Mouse (Mus musculus) frontal cortex, postnatal 36 days (tissue): ENCODE results near the gene Dock10.

Experiments
- DNase-seq, 2 experiments: peaks; one replicate each; pipeline ENCODE4 v3.0.0; 2022; ENCODE audit warnings: low spot score in 2 of 2

Dock10 gene

DNA sequence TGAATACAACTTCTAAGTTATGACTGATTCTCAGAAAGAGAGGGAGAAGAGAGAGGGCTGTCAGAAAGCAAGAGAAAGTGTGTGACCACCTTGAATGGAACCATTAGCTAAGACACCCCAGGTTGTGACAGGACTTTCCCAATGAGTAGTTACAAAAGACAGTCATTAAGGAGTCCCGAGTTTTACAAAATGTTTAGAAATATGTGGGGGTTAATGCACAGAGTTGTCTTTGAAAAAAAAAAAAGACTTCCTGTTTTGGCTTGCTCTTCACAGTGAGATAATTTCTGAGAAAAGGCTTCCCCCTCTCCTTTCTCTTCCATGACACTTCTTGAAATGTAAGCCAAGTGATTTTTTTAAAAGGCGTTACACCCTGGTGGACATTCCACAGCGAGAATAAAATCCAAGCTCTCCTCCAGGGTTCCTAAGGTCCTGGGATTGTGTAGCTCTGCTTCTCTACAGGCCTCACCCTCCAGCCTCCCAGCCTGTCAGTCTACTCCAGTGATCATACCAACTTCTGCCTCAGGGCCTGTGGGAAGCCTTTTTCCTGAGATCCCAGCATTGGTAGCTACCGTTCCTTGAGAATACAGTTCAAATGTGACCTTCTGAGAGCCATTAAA, 144.8 kb downstream of the Dock10 start:
- no peak for DNase-seq

DNA sequence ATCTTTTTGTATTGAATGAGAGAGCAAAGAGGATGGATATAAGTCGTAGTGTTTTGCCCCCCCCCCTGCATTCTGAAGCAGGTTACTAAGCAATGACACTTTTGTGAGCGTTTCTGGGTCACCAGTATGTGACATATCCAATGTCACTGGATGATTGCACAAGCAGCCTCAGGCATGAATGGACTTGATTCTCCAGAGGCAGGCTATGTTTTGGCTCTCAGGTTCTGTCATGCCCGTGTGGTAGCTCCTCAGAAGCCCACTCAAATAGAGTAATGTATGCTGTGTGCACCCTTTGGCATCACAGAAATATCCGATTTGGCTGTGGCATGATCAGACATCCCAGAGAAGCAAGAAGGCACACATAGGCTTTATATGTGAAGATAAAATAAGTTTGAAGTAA, 150.8 kb downstream of the Dock10 start:
- no peak for DNase-seq

DNA sequence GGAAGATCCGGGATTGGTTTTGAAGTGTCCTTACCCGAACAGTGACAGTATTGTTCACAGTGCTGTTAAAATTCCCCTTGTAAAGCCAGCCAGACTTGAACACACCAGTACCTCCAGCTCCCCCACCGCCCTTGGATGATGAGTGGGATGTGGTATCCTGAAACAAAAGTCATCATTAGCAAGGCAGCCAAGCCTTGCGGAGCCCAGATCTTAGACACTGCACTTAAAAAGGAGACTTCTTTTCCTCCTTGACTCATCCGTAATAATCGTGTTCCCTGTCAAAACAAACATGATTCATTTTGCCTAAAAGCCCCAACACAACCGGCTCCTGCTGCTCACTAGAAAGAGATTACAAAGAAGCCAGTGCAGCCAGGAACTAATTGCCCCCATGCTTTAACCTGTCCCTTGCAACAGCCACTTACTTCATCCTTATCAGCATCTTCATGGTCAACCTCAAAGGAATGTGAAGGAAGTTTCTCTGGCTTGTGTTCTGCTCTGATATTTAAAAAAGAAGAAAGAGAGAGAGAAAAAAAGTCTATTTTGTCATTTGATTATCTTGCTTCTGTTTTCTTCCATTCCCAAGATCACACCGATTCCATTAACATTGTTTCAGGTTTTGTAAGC, 152.1 kb downstream of the Dock10 start:
- DNase-seq: peak; percentile 19 to 56

- no peak for DNase-seq
Observed at GRCm38 (mm10) chr1:80604332-80604731, 154.0 kb downstream of the Dock10 start.

- no peak for DNase-seq
Observed at GRCm38 (mm10) chr1:80603081-80603480, 155.2 kb downstream of the Dock10 start.

DNA sequence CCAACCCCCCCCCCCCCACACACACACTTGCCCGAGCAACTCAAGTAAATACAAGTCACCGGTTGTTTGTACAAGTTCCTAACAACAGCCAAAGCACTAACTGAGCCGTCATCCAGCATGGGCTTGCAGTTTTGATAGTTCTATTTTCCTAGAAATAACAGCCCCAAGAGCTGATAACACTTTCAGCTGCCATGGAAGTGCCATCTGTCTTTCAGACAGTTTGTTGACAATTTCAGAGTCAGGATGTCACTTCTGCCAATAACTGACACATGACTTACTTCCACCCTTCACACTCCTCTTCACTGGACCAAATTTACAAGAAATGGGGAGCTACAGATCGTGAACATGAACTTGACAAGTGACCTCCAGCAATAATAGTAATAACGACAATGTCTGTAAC, 175.0 kb downstream of the Dock10 start:
- DNase-seq: no peak

DNA sequence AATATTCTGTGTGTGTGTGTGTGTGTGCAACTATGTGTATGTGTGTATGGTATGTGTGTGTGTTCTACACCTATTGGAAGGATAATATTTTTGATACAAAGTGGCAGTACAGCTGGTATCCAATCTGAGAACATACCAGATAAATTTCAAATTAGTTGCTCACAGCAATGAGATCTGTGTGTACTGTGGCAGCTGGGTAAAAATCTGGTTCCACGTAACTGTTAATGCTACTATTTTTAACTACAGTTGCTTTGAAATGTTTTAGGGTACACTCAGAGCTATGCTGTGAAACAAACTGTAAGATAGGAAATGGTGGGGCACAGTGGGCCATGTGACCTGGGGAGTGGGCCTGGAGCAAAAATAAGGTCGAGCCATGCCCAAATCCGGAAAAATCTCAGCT, 176.1 kb downstream of the Dock10 start:
- DNase-seq: no peak

DNA sequence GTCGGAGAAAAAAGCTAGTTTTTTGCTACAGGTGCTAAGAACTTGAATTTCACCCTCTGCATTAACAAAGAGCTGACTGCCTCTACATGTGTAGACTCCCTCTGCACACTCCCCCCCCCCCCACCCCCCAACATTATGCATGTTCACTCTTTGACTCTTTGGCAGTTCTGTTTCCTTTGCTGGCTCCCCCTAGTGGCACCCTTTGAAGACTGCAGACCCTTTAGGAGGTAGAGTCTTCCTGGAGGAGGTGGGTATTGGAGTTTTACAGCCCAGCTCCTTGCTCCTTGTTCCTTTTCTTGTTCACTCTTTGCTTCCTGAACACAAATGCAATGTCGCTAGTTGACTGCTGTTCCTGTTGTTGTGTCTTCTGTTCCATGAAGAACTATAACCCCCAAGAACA, 181.4 kb downstream of the Dock10 start:
- no peak for DNase-seq

DNA sequence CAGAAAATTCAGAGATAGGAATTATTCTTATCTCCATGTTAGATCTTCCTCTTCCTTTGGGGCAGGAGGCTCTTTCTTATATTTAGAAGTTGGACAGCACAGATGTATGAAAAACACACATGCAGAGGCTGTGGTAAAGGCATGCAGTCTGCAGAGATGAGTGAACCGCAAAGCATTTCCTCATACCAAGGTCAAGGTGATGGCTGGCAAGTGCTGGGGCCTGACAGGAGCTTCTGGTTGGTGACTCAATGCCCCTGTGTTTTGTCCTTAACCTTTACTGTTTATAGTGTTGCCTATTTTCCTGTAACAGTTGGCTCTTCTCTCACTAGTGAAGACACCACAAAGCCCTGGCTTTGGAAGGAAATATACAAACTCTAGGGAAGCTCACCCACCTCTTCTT, 201.9 kb downstream of the Dock10 start:
- no peak for DNase-seq

- DNase-seq: peak in 1 of 2 experiments; percentile 6
Observed at GRCm38 (mm10) chr1:80541522-80541921, 216.8 kb downstream of the Dock10 start.

- DNase-seq: no peak
Observed at GRCm38 (mm10) chr1:80522197-80522596, 236.1 kb downstream of the Dock10 start.

DNA sequence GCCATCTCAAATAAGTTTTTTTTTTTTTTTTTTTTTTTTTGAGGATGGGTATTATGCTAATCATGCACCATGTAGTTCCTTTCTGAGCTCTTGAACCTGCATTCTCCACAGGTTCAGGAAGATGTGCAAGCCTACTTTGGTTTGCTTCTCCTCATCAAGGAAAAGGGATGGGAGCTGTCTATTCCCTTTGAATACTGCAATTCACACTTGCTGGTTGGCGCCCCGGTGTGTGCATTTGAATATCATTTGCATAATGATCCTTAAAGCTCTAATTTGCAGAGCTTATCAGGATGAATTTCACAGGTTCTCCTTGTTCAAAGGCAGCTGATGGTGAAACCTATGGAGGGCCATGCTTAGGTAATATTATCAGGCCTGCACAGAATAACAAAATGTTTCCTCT, 237.9 kb downstream of the Dock10 start:
- no peak for DNase-seq

- DNase-seq: no peak
Observed at GRCm38 (mm10) chr1:80519893-80520292, 238.4 kb downstream of the Dock10 start.

- no peak for DNase-seq
Observed at GRCm38 (mm10) chr1:80515836-80516235, 242.5 kb downstream of the Dock10 start.

DNA sequence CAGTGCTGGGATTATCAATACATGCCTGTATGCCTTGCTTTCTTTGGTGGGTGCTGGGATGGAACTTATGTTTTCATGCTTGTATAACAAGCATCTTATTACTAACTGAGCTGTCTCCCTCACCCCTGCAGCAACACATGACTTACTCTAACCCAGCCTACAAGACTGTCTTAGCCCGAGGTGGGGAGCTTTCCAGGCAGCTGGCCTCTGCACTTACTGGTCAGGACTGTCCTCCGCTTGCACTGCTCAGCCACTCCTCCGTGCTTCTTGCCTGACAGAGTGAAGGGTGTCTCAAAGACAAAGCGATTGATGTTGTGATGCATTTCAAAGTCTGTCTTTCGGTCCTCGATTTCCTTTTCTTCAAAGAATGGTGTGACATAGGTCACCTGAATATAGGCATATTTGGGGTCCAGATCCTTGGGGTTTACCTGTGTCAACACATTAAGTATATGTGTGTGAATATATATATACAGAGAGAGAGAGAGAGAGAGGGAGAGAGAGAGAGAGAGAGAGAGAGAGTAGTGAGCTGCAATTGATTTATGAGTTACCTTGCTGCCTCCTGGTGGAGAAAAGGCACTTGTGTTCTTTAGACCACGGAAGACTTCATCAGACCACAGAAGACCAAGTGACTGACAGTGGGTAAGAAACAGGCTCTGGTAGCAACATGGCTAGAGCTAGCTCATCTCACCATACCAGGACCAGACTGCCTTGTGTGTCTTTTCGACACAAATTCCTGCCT, 245.9 kb downstream of the Dock10 start:
- peak in 1 of 2 experiments; percentile 41 for DNase-seq

DNA sequence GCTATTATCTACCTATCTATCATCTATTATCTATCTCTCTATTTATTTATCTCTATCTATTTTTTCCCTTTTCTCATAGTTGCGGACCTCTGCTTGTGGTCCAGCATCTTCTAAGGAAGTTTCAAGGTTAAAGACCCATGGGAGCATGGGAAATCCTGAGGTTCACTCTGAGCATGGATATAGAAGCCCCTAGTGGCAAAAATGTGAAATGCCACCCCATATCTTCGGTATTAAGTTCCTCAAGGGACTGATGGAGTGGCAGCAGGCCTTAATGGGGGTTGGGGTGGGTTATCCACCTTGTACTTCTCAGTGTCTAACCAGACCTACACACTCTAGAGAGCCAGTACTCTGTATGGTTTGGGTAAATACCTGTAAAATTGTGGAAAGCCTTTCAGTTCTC, 253.6 kb downstream of the Dock10 start:
- DNase-seq: no peak

GRCm38 (mm10) chr1:80504081-80504480, 254.2 kb downstream of the Dock10 start:
- no peak for DNase-seq

GRCm38 (mm10) chr1:80502456-80503165, 255.7 kb downstream of the Dock10 start:
- DNase-seq: no peak

DNA sequence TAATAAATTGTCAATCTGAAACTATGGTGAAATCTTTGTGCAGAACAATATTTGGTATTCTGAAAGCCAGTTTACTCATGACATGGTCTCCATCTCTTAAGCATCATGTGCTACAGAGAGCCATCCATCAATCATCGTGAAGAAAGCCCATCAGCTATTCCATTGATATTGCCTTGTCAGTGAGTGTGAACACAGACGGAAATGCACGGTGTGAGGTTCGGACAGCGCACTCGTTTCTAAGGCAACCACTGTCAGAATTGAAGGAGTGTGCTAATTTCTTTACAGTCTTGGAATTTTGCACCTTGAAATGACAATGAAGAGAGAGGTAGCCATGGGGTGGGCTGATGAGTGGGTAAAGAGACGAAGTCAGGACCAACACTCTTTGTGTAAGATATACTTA, 259.1 kb downstream of the Dock10 start:
- DNase-seq: no peak

- no peak for DNase-seq
Observed at GRCm38 (mm10) chr1:80496360-80496759, 262.0 kb downstream of the Dock10 start.

GRCm38 (mm10) chr1:80483419-80483818, 274.9 kb downstream of the Dock10 start:
- no peak for DNase-seq

- no peak for DNase-seq
Observed at GRCm38 (mm10) chr1:80474942-80475341, 283.4 kb downstream of the Dock10 start.
